Mouse (Mus musculus): ENCODE measurements around the gene Disp1. TPM values are rescaled to one million over a fixed set of nuclear protein-coding genes. Genes with fewer than 3 reads are reported as not detected.

The Disp1 gene
- total RNA-seq, 4 experiments from 2014 or later: 14.9 to 20.2 (median 18.8) TPM

- DNase-seq: no peak
These were observed 137.0 kb downstream of the Disp1 start for GRCm38 (mm10) chr1:183084085-183085050.

DNA sequence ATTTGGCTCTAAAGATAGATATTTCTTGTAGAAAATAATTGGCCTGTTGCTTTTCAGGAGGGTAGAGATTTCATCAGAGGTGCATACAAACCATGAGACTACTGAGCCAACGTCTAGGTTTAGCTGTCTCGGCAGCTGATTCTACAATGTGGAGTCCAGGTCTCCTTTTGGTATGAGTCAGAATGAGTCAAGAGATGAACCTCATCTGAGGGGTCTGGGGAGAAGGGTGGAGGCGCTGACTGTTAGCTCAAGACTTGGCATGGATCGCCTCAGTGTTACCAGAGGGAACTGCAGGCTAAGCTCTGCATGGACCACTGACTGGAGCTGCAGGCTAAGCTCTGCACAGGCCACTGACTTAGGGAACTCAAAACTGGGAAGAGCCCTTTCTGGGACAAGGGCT, 138.9 kb downstream of the Disp1 start:
- DNase-seq: no peak

DNA sequence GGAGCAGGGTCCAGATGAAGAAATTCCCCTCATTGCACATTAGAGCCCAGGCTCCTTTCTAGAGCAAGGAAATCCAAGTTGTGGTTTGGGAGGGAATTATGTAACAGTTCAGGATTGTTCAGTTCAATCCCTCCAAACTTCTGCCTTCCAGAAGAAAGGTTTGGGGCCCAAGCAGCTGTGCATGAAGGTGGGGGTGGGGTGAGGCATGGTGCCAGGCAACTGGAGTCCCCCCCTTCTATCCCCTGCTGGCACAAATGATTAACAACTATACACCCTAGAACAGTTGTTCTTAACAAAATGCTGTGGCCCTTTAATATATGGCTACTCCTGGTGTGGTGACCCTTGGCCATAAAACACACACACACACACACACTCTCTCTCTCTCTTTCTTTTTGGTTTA, 140.2 kb downstream of the Disp1 start:
- DNase-seq: no peak

GRCm38 (mm10) chr1:183075121-183075822, 146.1 kb downstream of the Disp1 start:
- DNase-seq: no peak

DNA sequence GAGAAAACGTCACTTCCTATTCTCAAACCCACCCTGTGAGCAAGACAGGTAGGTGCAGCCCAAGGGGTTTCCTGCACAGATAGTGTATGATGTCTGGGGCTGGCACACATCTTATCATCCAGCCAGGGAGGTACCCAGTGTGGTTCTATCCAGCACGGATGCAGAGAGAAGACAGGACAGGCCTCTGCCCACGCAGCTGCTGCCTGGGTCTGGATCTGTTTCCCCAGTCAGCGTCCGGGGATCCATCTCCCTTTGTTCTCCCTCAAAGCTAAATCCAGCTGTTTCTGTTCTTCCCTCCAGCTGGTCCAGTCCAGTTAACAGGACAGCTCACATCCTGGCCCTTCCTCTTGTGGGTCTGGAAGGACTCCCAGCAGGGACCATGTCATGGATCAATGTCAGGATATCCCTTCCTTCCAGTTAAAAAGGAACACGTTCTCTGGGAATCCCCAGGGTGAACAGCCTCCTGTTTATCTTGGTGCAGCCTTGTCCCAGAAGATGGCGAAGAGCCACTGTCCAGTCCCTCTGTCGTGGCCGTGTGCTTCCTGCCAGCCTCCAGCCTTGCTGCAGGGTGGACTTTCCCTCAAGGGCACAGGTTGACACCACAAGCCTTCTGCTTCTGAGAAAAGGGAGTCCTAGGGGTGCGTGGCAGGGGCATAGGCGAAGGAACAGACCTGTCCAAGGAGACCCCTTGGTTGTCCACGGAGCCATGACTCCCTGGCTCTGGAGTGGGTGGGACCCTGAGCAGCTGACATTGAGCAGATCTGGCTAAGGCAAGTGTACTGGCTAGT, 148.9 kb downstream of the Disp1 start:
- peak; percentile 20 for DNase-seq

DNA sequence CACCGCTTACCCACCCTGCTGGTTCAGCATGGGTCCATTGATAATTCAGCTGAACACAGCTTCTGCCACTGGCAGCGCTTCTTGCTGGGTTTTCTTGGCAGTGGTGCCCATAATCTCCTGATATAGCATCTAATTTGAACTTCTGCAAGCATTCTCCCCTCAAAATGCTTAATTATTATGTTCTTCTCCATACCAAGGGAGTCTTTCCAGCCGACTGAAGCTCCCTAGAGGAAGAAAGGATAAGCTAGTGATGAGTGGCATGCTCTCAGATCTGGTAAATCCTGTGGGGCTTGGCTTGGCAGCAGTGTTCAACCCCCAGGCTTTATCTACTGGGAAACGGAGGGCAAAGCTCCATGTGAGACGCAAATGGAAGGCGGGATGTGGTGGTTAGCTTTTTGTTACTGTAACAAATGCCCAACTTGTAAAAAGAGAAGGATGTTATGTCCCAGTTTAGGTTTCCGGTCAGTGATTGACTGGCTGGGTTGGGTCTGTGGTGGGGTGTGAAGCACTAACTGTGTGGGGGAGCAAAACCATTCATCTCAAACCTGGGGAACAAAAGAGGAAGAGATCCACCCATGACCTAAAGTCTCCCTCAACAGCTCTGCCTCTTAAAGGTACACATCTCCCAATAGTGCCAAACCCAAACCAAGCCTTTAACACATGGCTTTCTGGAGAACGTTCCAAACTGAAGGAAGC, 151.2 kb downstream of the Disp1 start:
- no peak for DNase-seq

GRCm38 (mm10) chr1:183067807-183068206, 153.5 kb downstream of the Disp1 start:
- no peak for DNase-seq

DNA sequence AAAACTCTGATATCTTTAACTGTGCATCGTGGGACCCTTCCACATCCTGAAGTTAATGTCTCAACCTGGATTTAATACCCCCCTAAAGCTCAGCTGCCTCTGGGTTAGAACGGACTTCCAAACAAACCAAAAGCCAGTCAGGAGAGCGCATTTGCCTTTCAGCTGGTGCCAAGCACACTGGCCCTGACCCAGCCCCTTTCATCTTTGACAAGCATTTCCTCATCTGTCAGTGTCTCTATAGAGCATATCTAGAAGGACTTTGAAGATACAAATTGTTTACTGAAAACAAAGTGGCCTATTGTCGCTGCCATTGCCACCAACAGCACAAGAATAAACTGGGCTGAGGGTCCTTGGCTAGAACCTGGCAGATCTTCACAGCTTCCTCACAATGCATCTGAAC, 154.3 kb downstream of the Disp1 start:
- DNase-seq: peak; percentile 54

- DNase-seq: no peak
These were observed 160.7 kb downstream of the Disp1 start for GRCm38 (mm10) chr1:183060611-183061010.

DNA sequence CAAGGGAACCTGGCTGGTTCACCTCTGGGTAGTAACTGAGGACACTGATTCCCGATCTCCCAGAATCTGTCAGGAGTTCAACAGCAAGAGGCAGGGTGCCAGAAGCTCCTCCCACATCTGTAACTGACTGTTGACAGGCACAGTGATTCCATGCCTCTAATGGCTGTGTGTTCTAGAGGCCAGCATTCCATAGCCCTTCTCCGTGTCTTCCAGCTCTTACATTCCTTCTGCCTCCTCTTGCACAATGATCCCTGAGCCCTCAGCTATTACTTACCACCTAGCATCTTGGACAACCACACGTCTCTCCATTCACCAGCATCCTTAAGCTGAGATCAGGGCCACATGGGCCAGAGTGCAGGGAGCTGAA, 165.1 kb downstream of the Disp1 start:
- no peak for DNase-seq

GRCm38 (mm10) chr1:183055608-183056288, 165.6 kb downstream of the Disp1 start:
- DNase-seq: peak; percentile 57

- DNase-seq: no peak
These were observed 168.7 kb downstream of the Disp1 start for GRCm38 (mm10) chr1:183052663-183053062.

DNA sequence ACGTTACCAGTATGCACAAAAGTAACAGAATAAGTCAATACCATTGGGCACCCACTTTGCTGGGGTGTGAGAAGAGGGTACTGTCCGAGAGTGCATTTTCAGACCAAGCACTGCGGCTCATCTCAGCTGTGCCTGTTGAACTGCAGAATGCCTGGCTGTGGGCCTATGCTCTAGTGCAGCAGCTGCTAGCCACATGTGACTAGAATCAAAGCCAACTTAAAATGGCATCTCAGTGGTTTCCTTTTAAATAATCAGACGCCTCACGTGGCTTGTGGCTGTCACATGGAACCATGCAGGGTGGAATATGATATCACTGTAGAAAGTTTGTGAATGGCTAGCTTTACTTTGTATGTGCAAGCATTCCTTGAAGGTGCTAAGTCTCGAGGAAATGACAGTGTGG, 172.0 kb downstream of the Disp1 start:
- DNase-seq: no peak

- DNase-seq: no peak
These were observed 173.3 kb downstream of the Disp1 start for GRCm38 (mm10) chr1:183047913-183048523.

GRCm38 (mm10) chr1:183047191-183047912, 174.0 kb downstream of the Disp1 start:
- DNase-seq: peak; percentile 36

DNA sequence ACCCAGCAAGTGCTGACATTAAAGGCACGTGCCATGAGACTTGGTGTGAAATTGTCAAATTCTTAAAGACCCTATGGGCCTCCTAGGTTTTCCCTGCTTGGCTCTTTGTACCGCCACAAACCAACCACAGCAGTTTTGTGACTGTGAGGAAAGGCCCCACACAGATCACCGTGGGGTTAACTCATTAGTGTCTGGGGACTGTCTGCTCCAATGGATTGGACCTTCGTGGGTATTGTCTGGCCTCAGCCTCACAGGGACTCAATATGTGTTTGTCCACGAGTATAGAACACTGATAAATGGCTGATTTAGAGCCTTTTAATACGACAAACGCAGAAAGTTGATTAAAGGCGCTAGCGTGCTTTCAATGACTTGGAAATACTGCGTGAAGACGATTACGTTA, 175.2 kb downstream of the Disp1 start:
- no peak for DNase-seq

DNA sequence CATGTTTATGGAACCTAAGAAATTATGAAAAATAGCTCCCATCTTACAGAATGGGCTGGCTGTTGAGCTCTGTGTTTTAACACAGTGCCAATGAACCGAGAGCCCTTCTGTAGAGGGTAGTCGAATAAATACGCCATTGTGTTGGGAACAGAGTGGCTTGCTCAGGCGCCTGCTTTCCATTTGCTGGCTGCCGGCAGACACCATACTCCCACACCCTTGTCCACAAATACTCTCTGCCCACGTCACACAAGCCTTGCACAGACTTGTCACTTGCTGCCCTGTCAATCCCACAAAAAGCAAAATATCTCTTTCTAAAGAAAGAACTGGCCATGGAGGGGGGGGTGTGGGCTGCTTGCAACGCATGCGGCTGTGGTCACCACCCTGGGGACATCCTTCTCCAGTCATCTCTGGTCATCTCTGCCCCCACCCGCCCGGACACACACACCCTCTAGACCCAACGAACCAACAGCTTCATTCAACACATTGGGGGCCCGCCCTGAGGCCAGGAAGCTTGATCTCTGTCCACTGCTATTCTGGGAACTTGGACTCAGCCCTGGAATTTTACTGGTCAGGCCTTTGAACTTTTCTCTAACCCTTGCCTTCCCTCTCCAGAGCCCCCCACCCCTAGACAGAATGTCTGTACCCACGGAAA, 178.0 kb downstream of the Disp1 start:
- DNase-seq: no peak

DNA sequence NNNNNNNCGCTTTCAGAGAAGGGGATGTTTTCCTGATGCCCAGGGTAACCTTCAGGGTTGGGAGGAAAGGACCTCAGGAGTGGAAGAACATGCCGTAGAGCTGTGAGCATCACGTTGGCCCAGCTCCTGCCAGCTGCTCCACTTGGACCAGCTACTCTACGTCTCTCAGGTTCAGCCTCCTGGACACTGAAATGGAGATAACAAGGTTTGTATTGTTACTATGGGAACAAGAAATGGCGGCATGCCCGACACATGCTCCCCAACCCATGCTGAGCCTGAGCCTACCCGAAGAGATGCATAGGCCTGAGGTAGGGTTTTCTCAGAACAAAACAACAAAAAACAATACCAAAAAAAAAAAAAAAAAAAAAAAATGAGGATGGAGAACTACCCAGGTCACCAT, 179.6 kb downstream of the Disp1 start:
- no peak for DNase-seq

GRCm38 (mm10) chr1:183040847-183041382, 180.4 kb downstream of the Disp1 start:
- peak; percentile 49 for DNase-seq
